ENCODE assay signal across 24 mouse cellular contexts in the genomic region with DNA sequence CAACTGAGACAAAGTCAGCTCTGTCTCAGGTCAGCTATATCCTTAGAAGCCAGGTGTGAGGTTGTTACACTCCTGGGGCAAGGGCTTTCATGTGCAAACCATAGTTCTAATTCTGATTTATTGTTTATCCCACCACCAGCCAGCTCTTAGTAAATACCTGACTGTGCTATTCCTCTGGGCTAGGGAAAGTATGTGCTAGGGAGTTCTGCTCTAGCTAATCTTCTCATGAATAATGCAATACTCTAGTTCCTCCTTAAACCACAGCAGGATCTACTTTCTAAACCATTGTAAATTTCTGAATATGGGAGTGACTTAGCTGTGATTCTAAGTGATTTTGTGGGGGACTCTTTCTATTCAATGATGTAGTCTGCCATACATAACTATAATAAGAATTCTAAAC. TPM values are rescaled to one million over a fixed set of nuclear protein-coding genes. Genes with fewer than 3 reads are reported as not detected.
"Had no signal": no experiment of that assay in that cellular context is flagged by ENCODE, and none has a peak within 500 bp of the region (broad histone marks: within the 10 kb centered on the region; RNA-seq: fewer than 3 reads in every experiment).

No protein-coding gene starts in this region.

- H3K4me1 ChIP-seq: liver, embryonic 12.5 days; midbrain, embryonic 10.5 days; neural tube, embryonic 13.5 days had no signal

- H3K9ac ChIP-seq: liver, embryonic 12.5 days; liver, embryonic 14.5 days; lung, embryonic 14.5 days; neural tube, embryonic 13.5 days had no signal

- H3K4me2 ChIP-seq: liver, embryonic 12.5 days; lung, embryonic 14.5 days; neural tube, embryonic 13.5 days had no signal

- DNase-seq: lung, adult 18-20 months; lung, embryonic 14.5 days; lung, postnatal 10 days; lung, postnatal 4 days; retina, postnatal 1 day; right cerebral cortex, adult 18-20 months; right cerebral cortex, postnatal 25 days; right cerebral cortex, postnatal 4 days; spleen, adult 18-20 months; thymus, adult 2 months; thymus, postnatal 25 days; thymus, postnatal 4 days had no signal

- H3K27ac ChIP-seq: liver, embryonic 12.5 days; liver, embryonic 14.5 days; midbrain, embryonic 10.5 days; neural tube, embryonic 13.5 days had no signal

- H3K4me3 ChIP-seq: liver, embryonic 12.5 days; midbrain, embryonic 10.5 days; myocyte; neural tube, embryonic 13.5 days had no signal

- H3K27me3 ChIP-seq: liver, embryonic 12.5 days; neural tube, embryonic 13.5 days had no signal

- H3K36me3 ChIP-seq: liver, embryonic 12.5 days; midbrain, embryonic 10.5 days; neural tube, embryonic 13.5 days had no signal

RNA-seq across cellular contexts. Expression of gene Zfp981, which starts 9.4 kb away (rescaled TPM):
- total RNA-seq: liver, adult 2 months; megakaryocyte, adult 5-6 weeks; megakaryocyte-erythroid progenitor cell, adult 5-6 weeks had no signal
- polyA plus RNA-seq: liver, adult 2 months; lung, embryonic 14.5 days; lung, embryonic 16.5 days; neural tube, embryonic 11.5 days; small intestine, adult 2 months; stomach, embryonic 16.5 days; thymus, adult 2 months had no signal
